Mouse (Mus musculus) neural tube, embryonic 13.5 days (tissue): ENCODE results near the gene Pdcd5. TPM values are rescaled to one million over a fixed set of nuclear protein-coding genes. Genes with fewer than 3 reads are reported as not detected.

Experiments used
- ATAC-seq: fragments of 200-750 bp; cut with Nextera tagmentation; 2 replicates; pipeline ENCODE4 v1.8.0; 2017; ENCODE audit warnings: low read depth, mild to moderate bottlenecking, moderate TSS enrichment, moderate library complexity
- H3K27ac ChIP-seq: fragments of 300-500 bp; sonication (generic); replicated peaks from 2 replicates; pipeline ENCODE4 v1.5.1; 2015; ENCODE audit warnings: moderate library complexity, mild to moderate bottlenecking, inconsistent platforms
- H3K27me3 ChIP-seq: fragments of 300-500 bp; sonication (generic); 2 replicates; pipeline ENCODE4 v1.6.1; 2015; ENCODE audit warnings: mild to moderate bottlenecking, inconsistent platforms
- H3K36me3 ChIP-seq: fragments of 300-500 bp; sonication (generic); 2 replicates; pipeline ENCODE4 v1.6.1; 2015; ENCODE audit warnings: mild to moderate bottlenecking, inconsistent platforms
- H3K4me1 ChIP-seq: fragments of 300-500 bp; sonication (generic); replicated peaks from 2 replicates; pipeline ENCODE4 v1.6.1; 2015; ENCODE audit warnings: inconsistent platforms
- H3K4me2 ChIP-seq: fragments of 300-500 bp; sonication (generic); 2 replicates; pipeline ENCODE4 v1.6.1; 2015; ENCODE audit warnings: inconsistent platforms, mild to moderate bottlenecking, moderate library complexity
- H3K4me3 ChIP-seq: fragments of 300-500 bp; sonication (generic); 2 replicates; pipeline ENCODE4 v1.5.1; 2015; ENCODE audit warnings: mild to moderate bottlenecking, inconsistent platforms
- H3K9ac ChIP-seq: fragments of 300-500 bp; sonication (generic); 2 replicates; pipeline ENCODE4 v1.6.1; 2015; ENCODE audit warnings: moderate library complexity, mild to moderate bottlenecking, inconsistent platforms
- H3K9me3 ChIP-seq: fragments of 300-500 bp; sonication (generic); 2 replicates; pipeline ENCODE4 v1.6.1; 2016; ENCODE audit warnings: inconsistent platforms
- WGBS: fragments of 180-500 bp; shearing (Covaris S2); methylation state at CpG from one replicate; pipeline ENCODE4 v1.1.7; 2015; 5-methylcytosine and 5-hydroxymethylcytosine counted together
- polyA plus RNA-seq: library from polyadenylated mRNA; unstranded; fragments of >200 nt; fragmentation: Nextera tagmentation; extraction: Ambion mirVana; gene quantifications from 2 replicates; pipeline ENCODE4 v1.2.1, GENCODE M21; 2015

Gene Pdcd5
- polyA plus RNA-seq, 1 experiment from 2014 or later = 280 TPM

GRCm38 (mm10) chr7:35636874-35637273 lies 10.4 kb downstream of the Pdcd5 start:
- peaks cover 69% of the 10 kb centered on the region for H3K36me3 ChIP-seq
- H3K4me1 ChIP-seq = no peaks in the 10 kb centered on the region
- ATAC-seq = no peak
- no peak overlapping the region for H3K4me3 ChIP-seq
- H3K9ac ChIP-seq = no peak overlapping the region
- no peak overlapping the region for H3K27ac ChIP-seq
- no peaks in the 10 kb centered on the region for H3K27me3 ChIP-seq
- no peak overlapping the region for H3K4me2 ChIP-seq
- no peaks in the 10 kb centered on the region for H3K9me3 ChIP-seq
- 96% methylated on average over 9 of the region's 9 CpGs for WGBS

- H3K9ac ChIP-seq = no peak overlapping the region
- no peak overlapping the region for H3K4me3 ChIP-seq
- no peak overlapping the region for H3K27ac ChIP-seq
- no peaks in the 10 kb centered on the region for H3K4me1 ChIP-seq
- H3K27me3 ChIP-seq = no peaks in the 10 kb centered on the region
- no peak for ATAC-seq
- 72% methylated on average over 6 of the region's 6 CpGs for WGBS
- no peak overlapping the region for H3K4me2 ChIP-seq
- peaks cover 69% of the 10 kb centered on the region for H3K36me3 ChIP-seq
- H3K9me3 ChIP-seq = no peaks in the 10 kb centered on the region
Measured at GRCm38 (mm10) chr7:35636229-35636628, 11.1 kb downstream of the Pdcd5 start.

GRCm38 (mm10) chr7:35628496-35628895 lies 18.8 kb downstream of the Pdcd5 start:
- ATAC-seq = no peak
- H3K27me3 ChIP-seq = no peaks in the 10 kb centered on the region
- peaks cover 80% of the 10 kb centered on the region for H3K36me3 ChIP-seq

GRCm38 (mm10) chr7:35627371-35627770 lies 19.9 kb downstream of the Pdcd5 start:
- Histone ChIP-seq H3K27me3 (no peaks in the 10 kb centered on the region), H3K36me3 (peaks cover 85% of the 10 kb centered on the region), H3K27ac (no peak overlapping the region), H3K9ac (no peak overlapping the region), H3K4me1 (no peaks in the 10 kb centered on the region), H3K4me3 (no peak overlapping the region), H3K4me2 (no peak overlapping the region), H3K9me3 (no peaks in the 10 kb centered on the region)
- no peak for ATAC-seq
- 91% methylated on average over 10 of the region's 10 CpGs for WGBS

More at GRCm38 (mm10) chr7:35628496-35628895, 18.8 kb downstream of the Pdcd5 start:
- Histone ChIP-seq H3K4me1 (no peaks in the 10 kb centered on the region), H3K27ac (no peak overlapping the region), H3K9ac (no peak overlapping the region), H3K9me3 (no peaks in the 10 kb centered on the region), H3K4me3 (no peak overlapping the region), H3K4me2 (no peak overlapping the region)
- WGBS = 74% methylated on average over 5 of the region's 5 CpGs

- ATAC-seq = no peak
- Histone ChIP-seq H3K4me3 (no peak overlapping the region), H3K9me3 (no peaks in the 10 kb centered on the region), H3K27ac (no peak overlapping the region), H3K4me2 (no peak overlapping the region), H3K27me3 (no peaks in the 10 kb centered on the region), H3K36me3 (peaks cover 86% of the 10 kb centered on the region), H3K4me1 (no peaks in the 10 kb centered on the region), H3K9ac (no peak overlapping the region)
- 98% methylated on average over 5 of the region's 5 CpGs for WGBS
Measured at GRCm38 (mm10) chr7:35626038-35626437, 21.3 kb downstream of the Pdcd5 start.

- Histone ChIP-seq H3K4me2 (no peak overlapping the region), H3K9ac (no peak overlapping the region), H3K4me3 (no peak overlapping the region), H3K9me3 (no peaks in the 10 kb centered on the region), H3K4me1 (no peaks in the 10 kb centered on the region), H3K36me3 (peaks cover 81% of the 10 kb centered on the region), H3K27ac (no peak overlapping the region), H3K27me3 (no peaks in the 10 kb centered on the region)
- ATAC-seq = no peak
- 95% methylated on average over 10 of the region's 10 CpGs for WGBS
Measured at GRCm38 (mm10) chr7:35622626-35623025, 24.7 kb downstream of the Pdcd5 start.

- H3K36me3 ChIP-seq = peaks cover 87% of the 10 kb centered on the region
- 25% methylated on average over 4 of the region's 4 CpGs for WGBS
- H3K4me1 ChIP-seq = no peaks in the 10 kb centered on the region
- no peak overlapping the region for H3K9ac ChIP-seq
- no peak overlapping the region for H3K4me2 ChIP-seq
- H3K27me3 ChIP-seq = no peaks in the 10 kb centered on the region
- H3K9me3 ChIP-seq = no peaks in the 10 kb centered on the region
- ATAC-seq = no peak
- H3K27ac ChIP-seq = no peak overlapping the region
- H3K4me3 ChIP-seq = no peak overlapping the region
Measured at GRCm38 (mm10) chr7:35617513-35617912, 29.8 kb downstream of the Pdcd5 start.

- no peaks in the 10 kb centered on the region for H3K4me1 ChIP-seq
- 92% methylated on average over 10 of the region's 10 CpGs for WGBS
Measured at GRCm38 (mm10) chr7:35609245-35609644, 38.1 kb downstream of the Pdcd5 start.

GRCm38 (mm10) chr7:35606816-35607215 lies 40.5 kb downstream of the Pdcd5 start:
- no peaks in the 10 kb centered on the region for H3K9me3 ChIP-seq
- no peak overlapping the region for H3K27ac ChIP-seq
- H3K36me3 ChIP-seq = peaks cover 77% of the 10 kb centered on the region
- no peak for ATAC-seq
- H3K27me3 ChIP-seq = no peaks in the 10 kb centered on the region
- no peaks in the 10 kb centered on the region for H3K4me1 ChIP-seq
- H3K4me3 ChIP-seq = no peak overlapping the region
- H3K9ac ChIP-seq = no peak overlapping the region
- no peak overlapping the region for H3K4me2 ChIP-seq
- 91% methylated on average over 10 of the region's 10 CpGs for WGBS

More at GRCm38 (mm10) chr7:35609245-35609644, 38.1 kb downstream of the Pdcd5 start:
- Histone ChIP-seq H3K4me2 (no peak overlapping the region), H3K36me3 (peaks cover 84% of the 10 kb centered on the region), H3K9me3 (no peaks in the 10 kb centered on the region), H3K4me3 (no peak overlapping the region), H3K27me3 (no peaks in the 10 kb centered on the region), H3K27ac (no peak overlapping the region), H3K9ac (no peak overlapping the region)
- no peak for ATAC-seq

GRCm38 (mm10) chr7:35602766-35603165 lies 44.6 kb downstream of the Pdcd5 start:
- H3K9ac ChIP-seq = no peak overlapping the region
- no peaks in the 10 kb centered on the region for H3K4me1 ChIP-seq
- ATAC-seq = no peak
- H3K4me2 ChIP-seq = no peak overlapping the region
- 94% methylated on average over 5 of the region's 5 CpGs for WGBS
- no peaks in the 10 kb centered on the region for H3K9me3 ChIP-seq
- peaks cover 52% of the 10 kb centered on the region for H3K36me3 ChIP-seq
- H3K27ac ChIP-seq = no peak overlapping the region
- no peaks in the 10 kb centered on the region for H3K27me3 ChIP-seq
- H3K4me3 ChIP-seq = no peak overlapping the region

GRCm38 (mm10) chr7:35601106-35601505 lies 46.2 kb downstream of the Pdcd5 start:
- ATAC-seq = no peak
- Histone ChIP-seq H3K4me2 (no peak overlapping the region), H3K36me3 (peaks cover 46% of the 10 kb centered on the region), H3K27me3 (no peaks in the 10 kb centered on the region), H3K9ac (no peak overlapping the region), H3K4me3 (no peak overlapping the region), H3K27ac (no peak overlapping the region), H3K4me1 (no peaks in the 10 kb centered on the region), H3K9me3 (no peaks in the 10 kb centered on the region)
- 93% methylated on average over 6 of the region's 6 CpGs for WGBS

- Histone ChIP-seq H3K36me3 (peaks cover 48% of the 10 kb centered on the region), H3K9ac (no peak overlapping the region), H3K27ac (no peak overlapping the region), H3K4me2 (no peak overlapping the region), H3K4me1 (no peaks in the 10 kb centered on the region), H3K4me3 (no peak overlapping the region), H3K27me3 (no peaks in the 10 kb centered on the region), H3K9me3 (no peaks in the 10 kb centered on the region)
- ATAC-seq = no peak
- 96% methylated on average over 10 of the region's 10 CpGs for WGBS
Measured at GRCm38 (mm10) chr7:35600031-35600430, 47.3 kb downstream of the Pdcd5 start.

GRCm38 (mm10) chr7:35599492-35599891 lies 47.8 kb downstream of the Pdcd5 start:
- ATAC-seq = no peak
- Histone ChIP-seq H3K27ac (no peak overlapping the region), H3K4me2 (no peak overlapping the region), H3K9ac (no peak overlapping the region), H3K27me3 (no peaks in the 10 kb centered on the region), H3K36me3 (peaks cover 46% of the 10 kb centered on the region), H3K9me3 (no peaks in the 10 kb centered on the region), H3K4me3 (no peak overlapping the region), H3K4me1 (no peaks in the 10 kb centered on the region)
- 95% methylated on average over 9 of the region's 9 CpGs for WGBS
